In the genomic region with DNA sequence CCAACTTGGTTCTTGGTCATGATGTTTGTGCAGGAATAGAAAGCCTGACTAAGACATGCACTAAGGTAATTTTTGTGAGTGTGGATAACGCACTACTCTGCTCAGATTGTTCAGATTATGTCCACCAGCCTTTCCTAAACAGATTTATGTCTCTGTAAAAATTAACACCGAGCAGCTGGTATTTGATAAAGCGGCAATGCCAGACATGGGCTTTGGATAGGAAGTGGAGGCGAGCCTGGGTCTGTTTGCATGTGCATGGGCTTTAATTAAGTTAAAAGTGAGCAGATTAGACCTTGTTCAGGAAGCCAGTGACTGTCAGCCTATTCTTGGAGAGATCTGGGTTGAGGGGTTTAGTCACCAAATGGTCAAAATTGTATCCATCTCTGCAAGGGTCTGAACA, we compare ENCODE assay signal across 20 mouse cellular contexts.
DNase-seq lines count a peak whose midpoint lies in the region; ATAC-seq and TF ChIP-seq lines count a peak whose summit lies in the region.
"Had no signal": no experiment of that assay in that cellular context is flagged by ENCODE, and none has a peak within 500 bp of the region (broad histone marks: within the 10 kb centered on the region; RNA-seq: fewer than 3 reads in every experiment).

No protein-coding gene starts in this region.

- no peak overlapping the region for H3K9ac ChIP-seq in midbrain, embryonic 11.5 days (ENCODE audit: low read length)
- H3K9ac ChIP-seq: embryonic facial prominence, embryonic 12.5 days; forebrain, embryonic 13.5 days; forebrain, embryonic 15.5 days; forebrain, postnatal 0 days had no signal

- H3K27me3 ChIP-seq in midbrain, embryonic 11.5 days (ENCODE audit: control insufficient read depth, insufficient read depth, low read length): no peaks in the 10 kb centered on the region
- no peaks in the 10 kb centered on the region for H3K27me3 ChIP-seq in midbrain, embryonic 10.5 days (ENCODE audit: low read depth, poor library complexity, severe bottlenecking)
- H3K27me3 ChIP-seq: embryonic facial prominence, embryonic 12.5 days; forebrain, embryonic 13.5 days; forebrain, embryonic 15.5 days had no signal

- WGBS in midbrain, embryonic 11.5 days: 78% methylated on average over 4 of the region's 4 CpGs
- WGBS in midbrain, embryonic 10.5 days: 81% methylated on average over 4 of the region's 4 CpGs
- 79% methylated on average over 4 of the region's 4 CpGs for WGBS in lung, adult 2 months

- no peak for ATAC-seq in midbrain, embryonic 11.5 days (ENCODE audit: low FRiP score)
- ATAC-seq: activated CD4-positive, CD25-positive, alpha-beta regulatory T cell, adult 4 months; forebrain, embryonic 13.5 days; forebrain, embryonic 15.5 days; forebrain, postnatal 0 days; Patski had no signal

- no peaks in the 10 kb centered on the region for H3K9me3 ChIP-seq in midbrain, embryonic 11.5 days (ENCODE audit: control insufficient read depth, low read length)
- H3K9me3 ChIP-seq in midbrain, embryonic 10.5 days (replicated peaks): no peaks in the 10 kb centered on the region
- H3K9me3 ChIP-seq: embryonic facial prominence, embryonic 10.5 days; embryonic facial prominence, embryonic 12.5 days; forebrain, embryonic 13.5 days; forebrain, embryonic 15.5 days had no signal

- H3K4me1 ChIP-seq in midbrain, embryonic 11.5 days (ENCODE audit: control insufficient read depth, insufficient read depth, low read length): no peaks in the 10 kb centered on the region
- peaks cover 14% of the 10 kb centered on the region for H3K4me1 ChIP-seq in midbrain, embryonic 10.5 days
- H3K4me1 ChIP-seq in lung, adult 2 months (ENCODE audit: control insufficient read depth, insufficient read depth, low read length): no peaks in the 10 kb centered on the region

- no peak overlapping the region for H3K4me3 ChIP-seq in layer of hippocampus, adult 2 months
- no peak overlapping the region for H3K4me3 ChIP-seq in midbrain, embryonic 11.5 days (ENCODE audit: low read depth, low read length)
- no peak overlapping the region for H3K4me3 ChIP-seq in midbrain, embryonic 10.5 days
- no peak overlapping the region for H3K4me3 ChIP-seq in lung, adult 2 months (replicated peaks; ENCODE audit: extremely low read depth, low read depth, low read length)
- H3K4me3 ChIP-seq: embryonic facial prominence, embryonic 10.5 days; embryonic facial prominence, embryonic 12.5 days; forebrain, embryonic 13.5 days; forebrain, embryonic 15.5 days had no signal

- H3K4me2 ChIP-seq in midbrain, embryonic 11.5 days: no peak overlapping the region
- H3K4me2 ChIP-seq: embryonic facial prominence, embryonic 12.5 days; forebrain, embryonic 13.5 days; forebrain, embryonic 15.5 days had no signal

- peak overlapping the region; percentile 23; the same call in 1 of the 2 replicates for H3K27ac ChIP-seq in layer of hippocampus, adult 2 months
- H3K27ac ChIP-seq in midbrain, embryonic 11.5 days (ENCODE audit: low read depth, low read length): no peak overlapping the region
- no peak overlapping the region for H3K27ac ChIP-seq in midbrain, embryonic 10.5 days (replicated peaks)
- H3K27ac ChIP-seq: embryonic facial prominence, embryonic 10.5 days; embryonic facial prominence, embryonic 12.5 days; forebrain, embryonic 13.5 days; forebrain, embryonic 15.5 days had no signal

- no peaks in the 10 kb centered on the region for H3K36me3 ChIP-seq in midbrain, embryonic 11.5 days (ENCODE audit: control insufficient read depth, insufficient read depth, low read length)
- no peaks in the 10 kb centered on the region for H3K36me3 ChIP-seq in midbrain, embryonic 10.5 days
- H3K36me3 ChIP-seq: embryonic facial prominence, embryonic 10.5 days; embryonic facial prominence, embryonic 12.5 days; forebrain, embryonic 15.5 days had no signal

- TF ChIP-seq POLR2A in lung, adult 2 months (IDR thresholded peaks at IDR 0.05; ENCODE audit: borderline replicate concordance, extremely low read depth, low read depth, low read length): no peak

- no peak for TF ChIP-seq CTCF in layer of hippocampus, adult 2 months (conservative IDR thresholded peaks at IDR 0.05)
- no peak for TF ChIP-seq CTCF in lung, adult 2 months (IDR thresholded peaks at IDR 0.05; ENCODE audit: insufficient read depth, low read length)

- peak in 1 of 2 experiments; percentile 39 for DNase-seq in layer of hippocampus, adult 2 months (ENCODE audit: low spot score in 2 of 2)
- no peak for DNase-seq in layer of hippocampus, postnatal 25 days (ENCODE audit: extremely low spot score in 1 of 2, low spot score in 1 of 2)
- DNase-seq in midbrain, embryonic 11.5 days (ENCODE audit: low spot score, missing footprints): peak; percentile 39
- DNase-seq in midbrain, embryonic 10.5 days (ENCODE audit: low spot score): no peak
- DNase-seq in lung, adult 2 months: no peak
- DNase-seq: adrenal gland, adult 8-10 months; adrenal gland, postnatal 14 days; adrenal gland, postnatal 36 days; cerebellum, adult 11-12 months; cerebellum, adult 2 months; cerebellum, adult 9-10 months; cerebellum, postnatal 10 days; cerebellum, postnatal 25 days; forebrain, postnatal 0 days had no signal
